Mouse (Mus musculus): ENCODE measurements at regions not wholly inside any gene's neighbourhood (a gene's known extent, or its start where the extent isn't known, plus 50 kb on each side); places are given as distances from the start of the nearest gene placed in this dataset.

GRCm38 (mm10) chr3:143835611-143836240 lies 369.3 kb downstream of the Lmo4 start:
- TF ChIP-seq CTCF (IDR thresholded peaks at IDR 0.05; ENCODE audit: low read depth), result no peak
- no peak for TF ChIP-seq EP300 (IDR thresholded peaks at IDR 0.05; ENCODE audit: low read depth)
